Mouse (Mus musculus) intestine, postnatal 0 days (tissue): ENCODE measurements around the gene Opcml. TPM values are rescaled to one million over a fixed set of nuclear protein-coding genes. Genes with fewer than 3 reads are reported as not detected.

ENCODE experiments used
- ATAC-seq: fragments of 200-750 bp; cut with Nextera tagmentation; 2 replicates; pipeline ENCODE4 v1.8.0; 2017; ENCODE audit warnings: mild to moderate bottlenecking, moderate TSS enrichment, moderate library complexity
- H3K27ac ChIP-seq: fragments of 300-500 bp; sonication (generic); 2 replicates; pipeline ENCODE4 v1.5.1; 2014; ENCODE audit warnings: mild to moderate bottlenecking, low read depth, low read length, moderate library complexity
- H3K27me3 ChIP-seq: fragments of 300-500 bp; sonication (generic); replicated peaks from 2 replicates; pipeline ENCODE4 v1.6.1; 2014; ENCODE audit warnings: low read length, mixed read lengths; ENCODE audit not compliant: control insufficient read depth, insufficient read depth
- H3K36me3 ChIP-seq: fragments of 300-500 bp; sonication (generic); 2 replicates; pipeline ENCODE4 v1.6.1; 2014; ENCODE audit warnings: mild to moderate bottlenecking, moderate library complexity; ENCODE audit not compliant: control insufficient read depth, insufficient read depth
- H3K4me1 ChIP-seq: fragments of 300-500 bp; sonication (generic); replicated peaks from 2 replicates; pipeline ENCODE4 v1.6.1; 2014; ENCODE audit warnings: antibody characterized with exemption, low read length, mixed read lengths; ENCODE audit not compliant: control insufficient read depth, insufficient read depth
- H3K4me2 ChIP-seq: fragments of 300-500 bp; sonication (generic); replicated peaks from 2 replicates; pipeline ENCODE4 v1.6.1; 2014; ENCODE audit warnings: low read depth, mild to moderate bottlenecking, moderate library complexity
- H3K4me3 ChIP-seq: fragments of 300-500 bp; sonication (generic); 2 replicates; pipeline ENCODE4 v1.5.1; 2014; ENCODE audit warnings: low read depth, low read length
- H3K9ac ChIP-seq: fragments of 300-500 bp; sonication (generic); 2 replicates; pipeline ENCODE4 v1.6.1; 2014; ENCODE audit warnings: mild to moderate bottlenecking, low read depth, low read length
- H3K9me3 ChIP-seq: fragments of 300-500 bp; sonication (generic); 2 replicates; pipeline ENCODE4 v1.6.1; 2016; ENCODE audit warnings: mixed run types; ENCODE audit not compliant: control insufficient read depth
- CTCF ChIP-seq: sonication (generic); IDR thresholded peaks from 2 replicates; pipeline ENCODE4 v1.5.1; 2016; ENCODE audit warnings: low read depth, mild to moderate bottlenecking, control low read depth, antibody characterized with exemption, moderate library complexity
- WGBS: fragments of 180-500 bp; shearing (Covaris S2); extraction: QIAGEN DNeasy Blood & Tissue Kit; methylation state at CpG from one replicate; pipeline ENCODE4 v1.1.7; 2014; 5-methylcytosine and 5-hydroxymethylcytosine counted together
- polyA plus RNA-seq: library from polyadenylated mRNA; unstranded; fragments of >200 nt; fragmentation: Nextera tagmentation; extraction: Ambion mirVana; gene quantifications from 2 replicates; pipeline ENCODE4 v1.2.1, GENCODE M21; 2015

The Opcml gene
- polyA plus RNA-seq, 1 experiment from 2014 or later = 1.7 TPM

- Histone ChIP-seq H3K27ac (no peak overlapping the region), H3K4me3 (no peak overlapping the region), H3K4me1 (no peaks in the 10 kb centered on the region), H3K27me3 (no peaks in the 10 kb centered on the region), H3K4me2 (no peak overlapping the region), H3K9ac (no peak overlapping the region), H3K36me3 (no peaks in the 10 kb centered on the region), H3K9me3 (no peaks in the 10 kb centered on the region)
- TF ChIP-seq CTCF = no peak
- peak; percentile 75 for ATAC-seq
- 51% methylated on average over 4 of the region's 4 CpGs for WGBS
These were observed 387.7 kb downstream of the Opcml start for GRCm38 (mm10) chr9:28178123-28178887.

- WGBS = 74% methylated on average over 7 of the region's 7 CpGs
- ATAC-seq = no peak
- H3K4me1 ChIP-seq = no peaks in the 10 kb centered on the region
- no peaks in the 10 kb centered on the region for H3K36me3 ChIP-seq
- no peak overlapping the region for H3K27ac ChIP-seq
- H3K9ac ChIP-seq = no peak overlapping the region
- TF ChIP-seq CTCF = no peak
- no peak overlapping the region for H3K4me2 ChIP-seq
- H3K9me3 ChIP-seq = no peaks in the 10 kb centered on the region
- H3K27me3 ChIP-seq = no peaks in the 10 kb centered on the region
- no peak overlapping the region for H3K4me3 ChIP-seq
These were observed 391.3 kb downstream of the Opcml start for GRCm38 (mm10) chr9:28181916-28182315.

- no peak for ATAC-seq
These were observed 399.7 kb downstream of the Opcml start for GRCm38 (mm10) chr9:28190226-28190625.

GRCm38 (mm10) chr9:28190751-28191150, 400.2 kb downstream of the Opcml start:
- Histone ChIP-seq H3K4me2 (no peak overlapping the region), H3K4me1 (no peaks in the 10 kb centered on the region), H3K27me3 (no peaks in the 10 kb centered on the region), H3K4me3 (no peak overlapping the region), H3K27ac (no peak overlapping the region), H3K36me3 (no peaks in the 10 kb centered on the region), H3K9me3 (no peaks in the 10 kb centered on the region), H3K9ac (no peak overlapping the region)
- 76% methylated on average over 1 of the region's 1 CpGs for WGBS
- no peak for TF ChIP-seq CTCF
- no peak for ATAC-seq

More at GRCm38 (mm10) chr9:28190226-28190625, 399.7 kb downstream of the Opcml start:
- Histone ChIP-seq H3K9me3 (no peaks in the 10 kb centered on the region), H3K4me2 (no peak overlapping the region), H3K36me3 (no peaks in the 10 kb centered on the region), H3K27me3 (no peaks in the 10 kb centered on the region), H3K27ac (no peak overlapping the region), H3K9ac (no peak overlapping the region), H3K4me1 (no peaks in the 10 kb centered on the region), H3K4me3 (no peak overlapping the region)
- no peak for TF ChIP-seq CTCF
- WGBS = 86% methylated on average over 2 of the region's 2 CpGs

- Histone ChIP-seq H3K27ac (no peak overlapping the region), H3K4me3 (no peak overlapping the region), H3K36me3 (no peaks in the 10 kb centered on the region), H3K27me3 (no peaks in the 10 kb centered on the region), H3K4me1 (no peaks in the 10 kb centered on the region), H3K9me3 (no peaks in the 10 kb centered on the region), H3K9ac (no peak overlapping the region), H3K4me2 (no peak overlapping the region)
- ATAC-seq = no peak
- WGBS = 86% methylated on average over 2 of the region's 2 CpGs
- TF ChIP-seq CTCF = no peak
These were observed 406.0 kb downstream of the Opcml start for GRCm38 (mm10) chr9:28196550-28196949.

- 52% methylated on average over 2 of the region's 2 CpGs for WGBS
These were observed 406.5 kb downstream of the Opcml start for GRCm38 (mm10) chr9:28197061-28197460.

More at GRCm38 (mm10) chr9:28197061-28197460, 406.5 kb downstream of the Opcml start:
- no peak overlapping the region for H3K4me3 ChIP-seq
- no peak for ATAC-seq
- no peaks in the 10 kb centered on the region for H3K27me3 ChIP-seq
- no peaks in the 10 kb centered on the region for H3K4me1 ChIP-seq
- H3K36me3 ChIP-seq = no peaks in the 10 kb centered on the region
- H3K4me2 ChIP-seq = no peak overlapping the region
- H3K27ac ChIP-seq = no peak overlapping the region
- TF ChIP-seq CTCF = no peak
- no peaks in the 10 kb centered on the region for H3K9me3 ChIP-seq
- no peak overlapping the region for H3K9ac ChIP-seq
